Mouse (Mus musculus) limb, embryonic 14.5 days (tissue): ENCODE data around the gene Ptprr. TPM values are rescaled to one million over a fixed set of nuclear protein-coding genes. Genes with fewer than 3 reads are reported as not detected.

Experiments used
- ATAC-seq: fragments of 200-750 bp; cut with Nextera tagmentation; 2 replicates; pipeline ENCODE4 v1.8.0; 2017; ENCODE audit warnings: low read depth, moderate number of reproducible peaks, moderate TSS enrichment; ENCODE audit not compliant: low FRiP score
- DNase-seq: peaks from one replicate; pipeline ENCODE4 v3.0.0-alpha.2; 2015; ENCODE audit warnings: low spot score
- H3K27ac ChIP-seq: fragments of 300-500 bp; sonication (generic); replicated peaks from 2 replicates; pipeline ENCODE4 v1.5.1; 2014; ENCODE audit warnings: low read depth, mild to moderate bottlenecking, low read length, moderate library complexity, mixed read lengths
- H3K27me3 ChIP-seq: fragments of 300-500 bp; sonication (generic); 2 replicates; pipeline ENCODE4 v1.6.1; 2014; ENCODE audit warnings: low read length, mixed read lengths; ENCODE audit not compliant: control insufficient read depth, insufficient read depth
- H3K36me3 ChIP-seq: fragments of 300-500 bp; sonication (generic); 2 replicates; pipeline ENCODE4 v1.6.1; 2014; ENCODE audit warnings: mild to moderate bottlenecking, low read length, moderate library complexity, mixed read lengths; ENCODE audit not compliant: control insufficient read depth, insufficient read depth
- H3K4me1 ChIP-seq: fragments of 300-500 bp; sonication (generic); 2 replicates; pipeline ENCODE4 v1.6.1; 2014; ENCODE audit warnings: antibody characterized with exemption, low read length, mixed read lengths; ENCODE audit not compliant: control insufficient read depth, insufficient read depth
- H3K4me2 ChIP-seq: fragments of 300-500 bp; sonication (generic); replicated peaks from 2 replicates; pipeline ENCODE4 v1.6.1; 2014; ENCODE audit warnings: low read depth, mild to moderate bottlenecking, low read length, moderate library complexity; ENCODE audit not compliant: severe bottlenecking
- H3K4me3 ChIP-seq: fragments of 300-500 bp; sonication (generic); replicated peaks from 2 replicates; pipeline ENCODE4 v1.5.1; 2014; ENCODE audit warnings: low read length
- H3K9ac ChIP-seq: fragments of 300-500 bp; sonication (generic); 2 replicates; pipeline ENCODE4 v1.6.1; 2014; ENCODE audit warnings: mild to moderate bottlenecking, low read depth, low read length, moderate library complexity; ENCODE audit not compliant: severe bottlenecking
- H3K9me3 ChIP-seq: fragments of 300-500 bp; sonication (generic); 2 replicates; pipeline ENCODE4 v1.6.1; 2016; ENCODE audit warnings: low read length; ENCODE audit not compliant: control insufficient read depth
- POLR2A ChIP-seq: fragments of 200-500 bp; IDR thresholded peaks from 2 replicates; pipeline ENCODE4 v1.8.0; 2012; ENCODE audit warnings: inconsistent platforms, mild to moderate bottlenecking, moderate library complexity, borderline replicate concordance; ENCODE audit not compliant: insufficient read depth, insufficient read length; ENCODE audit errors: extremely low read depth
- WGBS: fragments of 180-500 bp; shearing (Covaris S2); extraction: QIAGEN DNeasy Blood & Tissue Kit; methylation state at CpG from one replicate; pipeline ENCODE4 v1.1.7; 2014; 5-methylcytosine and 5-hydroxymethylcytosine counted together
- polyA plus RNA-seq, 2 experiments: library from polyadenylated mRNA; depleted of rRNA in 1 of 2; stranded (reverse) in 1 of 2; unstranded in 1 of 2; fragments of >200 nt; fragmentation: Nextera tagmentation in 1 of 2; extraction: Ambion mirVana in 1 of 2; gene quantifications; 2 replicates each; pipeline versions ENCODE4 v1.2.1 to v1.2.3; 2012 to 2014

Ptprr gene
- polyA plus RNA-seq, 2 experiments: 0.16 to 0.41 TPM

DNA sequence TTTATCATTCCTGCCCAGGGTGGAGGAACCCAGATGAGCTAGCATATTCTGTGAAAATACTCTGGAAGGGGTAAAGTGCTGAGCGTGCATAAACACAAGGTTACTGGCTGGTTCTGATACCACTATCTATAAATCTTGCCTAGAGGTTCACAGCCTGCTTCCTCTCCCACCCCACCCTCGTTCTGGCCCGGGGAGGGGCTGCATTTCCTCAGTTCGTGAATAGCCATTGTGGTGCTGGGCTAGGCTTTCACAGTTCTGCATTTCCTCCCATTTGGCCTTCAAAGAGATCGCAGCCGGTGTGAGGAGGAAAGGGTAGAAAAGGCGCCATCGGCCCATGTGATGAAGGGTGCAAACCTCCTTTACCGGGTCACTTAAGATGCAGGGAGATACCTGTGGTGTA is 270.1 kb downstream of the Ptprr start:
- Histone ChIP-seq H3K27me3 (no peaks in the 10 kb centered on the region), H3K36me3 (no peaks in the 10 kb centered on the region), H3K4me3 (no peak overlapping the region), H3K27ac (no peak overlapping the region), H3K4me2 (no peak overlapping the region), H3K9me3 (no peaks in the 10 kb centered on the region), H3K9ac (no peak overlapping the region), H3K4me1 (no peaks in the 10 kb centered on the region)
- 32% methylated on average over 9 of the region's 9 CpGs for WGBS
- ATAC-seq (no peak), DNase-seq (no peak)
- TF ChIP-seq POLR2A: no peak

DNA sequence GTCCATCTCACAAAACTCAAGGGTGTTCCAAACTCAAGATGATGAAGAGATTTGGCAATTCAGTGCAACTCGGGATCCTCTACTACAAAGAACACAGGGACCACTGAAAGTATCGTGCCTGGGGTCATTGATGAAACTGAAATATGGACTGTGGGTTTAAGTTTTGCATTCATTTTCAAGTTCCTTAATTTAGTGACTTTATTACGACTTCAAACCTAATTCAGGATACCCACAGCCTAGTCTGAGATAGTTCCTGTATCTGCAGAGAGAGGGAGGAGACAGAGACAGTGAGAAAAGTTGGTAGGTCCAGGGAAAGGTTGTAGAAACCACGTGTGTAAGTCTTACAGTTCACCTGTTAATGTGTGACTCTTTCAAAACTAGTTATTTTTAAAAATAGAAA is 272.5 kb downstream of the Ptprr start:
- WGBS: 79% methylated on average over 4 of the region's 4 CpGs
- Histone ChIP-seq H3K9me3 (no peaks in the 10 kb centered on the region), H3K4me2 (no peak overlapping the region), H3K4me3 (no peak overlapping the region), H3K9ac (no peak overlapping the region), H3K36me3 (no peaks in the 10 kb centered on the region), H3K27me3 (no peaks in the 10 kb centered on the region), H3K4me1 (no peaks in the 10 kb centered on the region), H3K27ac (no peak overlapping the region)
- no peak for ATAC-seq
- DNase-seq: no peak
- TF ChIP-seq POLR2A: no peak

DNA sequence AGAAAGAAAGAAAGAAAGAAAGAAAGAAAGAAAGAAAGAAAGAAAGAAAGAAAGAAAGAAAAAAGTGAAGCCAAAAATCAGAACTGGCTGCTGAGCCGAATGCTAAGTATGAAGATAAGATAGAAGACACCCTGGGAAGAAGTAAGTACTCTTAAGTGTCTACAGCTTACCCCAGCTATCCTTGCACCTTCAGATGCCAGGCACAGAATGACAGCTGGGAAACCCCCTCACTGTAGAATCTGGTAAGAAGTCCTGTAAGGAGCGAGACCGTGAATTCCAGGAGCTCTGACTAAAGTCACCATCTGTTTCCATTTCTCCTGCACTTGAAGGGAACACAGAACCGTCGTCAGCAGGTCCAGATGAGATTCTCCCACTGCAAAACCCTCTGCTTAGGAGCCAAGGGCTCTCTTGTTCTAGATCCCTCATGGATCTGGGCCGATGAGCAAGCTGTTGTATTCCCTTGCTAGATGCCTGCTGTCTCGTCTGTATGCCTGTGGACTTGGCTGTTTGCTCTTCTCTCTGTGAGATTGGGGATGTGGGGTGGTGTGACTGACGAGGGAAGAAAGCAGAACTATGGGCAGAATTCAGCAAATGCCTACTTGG is 273.2 kb downstream of the Ptprr start:
- Histone ChIP-seq H3K27ac (no peak overlapping the region), H3K4me1 (no peaks in the 10 kb centered on the region), H3K9me3 (no peaks in the 10 kb centered on the region), H3K36me3 (no peaks in the 10 kb centered on the region), H3K4me2 (no peak overlapping the region), H3K27me3 (no peaks in the 10 kb centered on the region), H3K4me3 (no peak overlapping the region), H3K9ac (no peak overlapping the region)
- no peak for ATAC-seq
- no peak for TF ChIP-seq POLR2A
- 57% methylated on average over 8 of the region's 8 CpGs for WGBS
- DNase-seq: no peak

- DNase-seq (no peak), ATAC-seq (no peak)
- 0 out of 2 replicates have a peak, but pooled peaks cover 4% of the 10 kb centered on the region for H3K4me1 ChIP-seq
- 69% methylated on average over 4 of the region's 4 CpGs for WGBS
- H3K9ac ChIP-seq: no peak overlapping the region
- H3K27me3 ChIP-seq: peaks cover 8% of the 10 kb centered on the region; the same call in 1 of the 2 replicates
- no peak overlapping the region for H3K4me3 ChIP-seq
- no peaks in the 10 kb centered on the region for H3K36me3 ChIP-seq
- no peak overlapping the region for H3K27ac ChIP-seq
- H3K4me2 ChIP-seq: no peak overlapping the region
- TF ChIP-seq POLR2A: no peak
- H3K9me3 ChIP-seq: no peaks in the 10 kb centered on the region
Measured at GRCm38 (mm10) chr10:116296439-116296838, 278.4 kb downstream of the Ptprr start.

GRCm38 (mm10) chr10:116297854-116298253 is 279.8 kb downstream of the Ptprr start:
- Histone ChIP-seq H3K4me2 (no peak overlapping the region), H3K27me3 (peaks cover 13% of the 10 kb centered on the region; the same call in 1 of the 2 replicates), H3K4me1 (peaks cover 7% of the 10 kb centered on the region; the same call in 1 of the 2 replicates), H3K4me3 (no peak overlapping the region), H3K36me3 (no peaks in the 10 kb centered on the region), H3K27ac (no peak overlapping the region), H3K9me3 (no peaks in the 10 kb centered on the region), H3K9ac (no peak overlapping the region)
- DNase-seq (no peak), ATAC-seq (no peak)
- WGBS: 77% methylated on average over 12 of the region's 12 CpGs
- TF ChIP-seq POLR2A: no peak
